Mouse (Mus musculus): ENCODE data around the gene Myo10.

DNA sequence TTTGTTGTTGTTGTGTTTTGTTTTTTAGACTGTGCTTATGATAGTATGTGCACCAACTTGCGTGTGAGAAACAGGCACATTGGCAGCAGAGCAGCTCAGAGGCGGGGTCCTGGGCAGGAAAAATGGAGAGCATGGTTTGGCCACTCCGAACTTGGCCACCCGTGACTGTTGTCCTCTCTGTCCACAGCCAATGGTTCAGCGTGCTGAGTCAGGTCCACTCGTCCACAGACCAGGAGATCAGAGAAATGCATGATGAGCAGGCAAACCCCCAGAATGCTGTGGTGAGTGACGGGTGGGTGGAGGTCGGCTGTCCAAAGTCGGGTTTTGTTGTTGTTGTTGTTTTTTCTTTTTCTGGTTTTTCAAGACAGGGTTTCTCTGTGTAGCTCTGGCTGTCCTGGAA is 173.2 kb downstream of the Myo10 start:
- TF ChIP-seq POLR2A (IDR thresholded peaks at IDR 0.05; ENCODE audit: control insufficient read depth, extremely low read depth, insufficient read depth, low read length, poor library complexity) (no peak), CTCF (IDR thresholded peaks at IDR 0.05; ENCODE audit: borderline replicate concordance, control insufficient read depth, extremely low read depth, insufficient read depth, low read length, poor library complexity) (no peak)
